Mouse (Mus musculus) frontal cortex, postnatal 10 days (tissue): ENCODE data around the gene Sctr.

Source experiments
- DNase-seq, 2 experiments: peaks; one replicate each; pipeline ENCODE4 v3.0.0; 2022; ENCODE audit warnings: low spot score in 2 of 2, mixed read lengths in 1 of 2

Sctr gene

GRCm38 (mm10) chr1:120101227-120101609 is 94.5 kb downstream of the Sctr start:
- no peak for DNase-seq

GRCm38 (mm10) chr1:120105556-120105959 is 98.9 kb downstream of the Sctr start:
- DNase-seq: no peak

GRCm38 (mm10) chr1:120109741-120110432 is 103.2 kb downstream of the Sctr start:
- no peak for DNase-seq

- no peak for DNase-seq
Observed at GRCm38 (mm10) chr1:120111766-120112165, 105.1 kb downstream of the Sctr start.

GRCm38 (mm10) chr1:120112251-120113187 is 105.8 kb downstream of the Sctr start:
- DNase-seq: no peak
